Mouse (Mus musculus): ENCODE results near the gene Fpr2. TPM values are rescaled to one million over a fixed set of nuclear protein-coding genes. Genes with fewer than 3 reads are reported as not detected.

Fpr2 gene
- polyA plus RNA-seq, 1 experiment, result 0.18 TPM

DNA sequence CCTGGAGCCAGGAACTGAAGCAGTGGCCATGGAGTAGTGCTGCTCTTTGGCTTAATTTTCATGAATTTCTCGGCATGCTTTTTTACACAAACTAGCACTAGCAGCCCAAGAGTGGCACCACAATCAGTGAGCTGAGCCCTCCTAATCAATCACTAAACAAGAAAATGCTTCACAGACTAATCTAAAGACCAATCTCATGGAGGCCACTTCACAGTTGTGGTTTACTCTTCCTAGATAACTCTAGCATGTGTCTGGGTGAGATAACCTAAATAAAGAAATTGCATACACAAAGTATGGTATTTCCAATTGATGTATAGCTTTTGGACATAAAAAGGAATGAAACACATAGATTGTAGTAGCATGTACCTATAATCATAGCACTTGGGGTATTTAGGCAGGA lies 8.3 kb upstream of the Fpr2 start:
- no peaks in the 10 kb centered on the region for H3K4me1 ChIP-seq (replicated peaks; ENCODE audit: control insufficient read depth, insufficient read depth, low read length)
- no peak overlapping the region for H3K27ac ChIP-seq (ENCODE audit: control insufficient read depth, insufficient read depth, low read length)
- TF ChIP-seq POLR2A (IDR thresholded peaks at IDR 0.05; ENCODE audit: control insufficient read depth, extremely low read depth, insufficient read depth, low read length, poor library complexity) (no peak), CTCF (IDR thresholded peaks at IDR 0.05; ENCODE audit: borderline replicate concordance, control insufficient read depth, extremely low read depth, insufficient read depth, low read length, poor library complexity) (no peak)
- no peaks in the 10 kb centered on the region for H3K36me3 ChIP-seq (ENCODE audit: control insufficient read depth, insufficient read depth, low read length)
- H3K4me3 ChIP-seq (ENCODE audit: control insufficient read depth, insufficient read depth, low read length), result no peak overlapping the region
- no peaks in the 10 kb centered on the region for H3K27me3 ChIP-seq (ENCODE audit: control insufficient read depth, insufficient read depth, low read length)
- DNase-seq, result no peak
- 100% methylated on average over 1 of the region's 1 CpGs for WGBS

DNA sequence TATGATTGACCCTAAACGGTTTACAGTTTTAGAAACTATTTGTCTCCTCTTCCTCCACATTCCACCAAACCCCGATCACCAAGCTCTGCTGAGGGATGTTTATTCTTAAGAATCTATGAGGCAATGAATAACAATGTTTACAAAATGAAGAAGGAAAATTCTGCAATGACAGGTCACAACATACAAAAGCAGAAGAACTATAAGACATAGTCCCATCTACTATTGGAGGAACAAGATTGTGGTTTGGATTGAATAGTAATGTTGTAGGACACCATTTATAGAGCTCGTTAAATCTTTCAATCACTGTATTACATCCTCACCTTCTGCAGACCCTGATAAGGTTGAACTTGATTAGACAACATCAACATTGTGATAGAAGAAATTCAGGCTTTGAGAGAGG lies 5.0 kb upstream of the Fpr2 start:
- no peak overlapping the region for H3K4me3 ChIP-seq (ENCODE audit: control insufficient read depth, insufficient read depth, low read length)
- no peaks in the 10 kb centered on the region for H3K36me3 ChIP-seq (ENCODE audit: control insufficient read depth, insufficient read depth, low read length)
- DNase-seq, result no peak
- no peaks in the 10 kb centered on the region for H3K4me1 ChIP-seq (replicated peaks; ENCODE audit: control insufficient read depth, insufficient read depth, low read length)
- H3K27me3 ChIP-seq (ENCODE audit: control insufficient read depth, insufficient read depth, low read length), result no peaks in the 10 kb centered on the region
- H3K27ac ChIP-seq (ENCODE audit: control insufficient read depth, insufficient read depth, low read length), result no peak overlapping the region
- TF ChIP-seq POLR2A (IDR thresholded peaks at IDR 0.05; ENCODE audit: control insufficient read depth, extremely low read depth, insufficient read depth, low read length, poor library complexity), result no peak
- TF ChIP-seq CTCF (IDR thresholded peaks at IDR 0.05; ENCODE audit: borderline replicate concordance, control insufficient read depth, extremely low read depth, insufficient read depth, low read length, poor library complexity), result no peak
- 97% methylated on average over 3 of the region's 3 CpGs for WGBS

DNA sequence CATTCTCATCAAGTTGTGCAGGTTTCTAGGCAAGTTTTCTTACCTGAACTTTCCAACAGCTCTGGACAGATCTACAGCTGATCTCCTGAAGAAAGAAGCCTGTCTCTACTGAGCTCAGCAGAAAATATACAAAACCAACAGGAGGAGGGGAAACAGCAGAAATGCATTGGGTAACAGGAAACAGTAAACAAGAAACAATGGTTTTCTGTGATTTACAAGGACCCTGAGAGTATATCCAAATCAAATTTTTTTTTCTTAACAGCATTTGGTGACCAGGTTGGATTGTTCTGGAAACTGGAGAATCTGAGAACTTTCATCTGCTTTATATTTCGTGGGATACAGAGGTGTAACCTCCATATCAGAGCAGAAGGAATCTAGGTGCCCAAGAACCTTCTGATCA lies 3.8 kb upstream of the Fpr2 start, which contains the start of gene Fpr1:
Fpr1 (minus strand) TSS at position 101 of the 400 bp plus-strand sequence.
- no peaks in the 10 kb centered on the region for H3K36me3 ChIP-seq (ENCODE audit: control insufficient read depth, insufficient read depth, low read length)
- WGBS, result 83% methylated on average over 1 of the region's 1 CpGs
- no peak for TF ChIP-seq CTCF (IDR thresholded peaks at IDR 0.05; ENCODE audit: borderline replicate concordance, control insufficient read depth, extremely low read depth, insufficient read depth, low read length, poor library complexity)
- no peaks in the 10 kb centered on the region for H3K4me1 ChIP-seq (replicated peaks; ENCODE audit: control insufficient read depth, insufficient read depth, low read length)
- H3K27ac ChIP-seq (ENCODE audit: control insufficient read depth, insufficient read depth, low read length), result no peak within 1 kb of the TSS
- H3K27me3 ChIP-seq (ENCODE audit: control insufficient read depth, insufficient read depth, low read length), result no peaks in the 10 kb centered on the region
- no peak for DNase-seq
- H3K4me3 ChIP-seq (ENCODE audit: control insufficient read depth, insufficient read depth, low read length), result no peak within 1 kb of the TSS

DNA sequence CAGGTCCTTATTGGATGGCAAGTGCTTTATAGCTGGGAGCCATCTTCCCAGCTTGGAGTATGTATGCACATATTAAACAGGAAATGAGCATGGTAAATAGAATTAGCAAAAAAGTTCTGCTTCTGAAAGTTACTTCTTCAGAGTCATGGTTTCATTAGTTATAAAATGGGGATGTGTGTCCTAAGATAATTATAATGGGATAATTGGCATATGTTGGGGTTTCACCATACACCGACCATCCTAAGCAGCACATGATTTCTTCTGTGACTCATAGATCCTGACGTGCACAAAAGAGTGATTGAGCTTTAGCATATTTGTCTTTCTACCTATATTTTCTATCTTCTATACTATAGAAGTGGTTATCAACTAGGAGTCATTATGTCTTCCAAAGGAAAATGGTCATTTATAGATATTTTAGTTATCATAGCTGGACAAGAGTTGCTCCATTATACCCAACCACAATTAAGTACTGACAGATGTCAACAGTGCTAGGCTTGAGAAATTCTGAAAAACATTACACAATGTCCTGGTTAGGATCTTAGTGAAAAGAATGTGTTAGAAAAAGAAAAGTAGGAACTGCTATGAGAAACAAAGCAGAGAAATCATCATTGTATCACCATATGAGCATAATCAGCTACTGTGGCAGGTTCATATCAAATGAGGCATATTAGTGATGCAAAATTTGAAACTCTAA lies 2.3 kb downstream of the Fpr2 start:
- H3K27ac ChIP-seq (ENCODE audit: control insufficient read depth, insufficient read depth, low read length), result no peak overlapping the region
- H3K4me1 ChIP-seq (replicated peaks; ENCODE audit: control insufficient read depth, insufficient read depth, low read length), result no peaks in the 10 kb centered on the region
- DNase-seq, result no peak
- no peaks in the 10 kb centered on the region for H3K36me3 ChIP-seq (ENCODE audit: control insufficient read depth, insufficient read depth, low read length)
- no peaks in the 10 kb centered on the region for H3K27me3 ChIP-seq (ENCODE audit: control insufficient read depth, insufficient read depth, low read length)
- H3K4me3 ChIP-seq (ENCODE audit: control insufficient read depth, insufficient read depth, low read length), result no peak overlapping the region
- 97% methylated on average over 2 of the region's 2 CpGs for WGBS
- TF ChIP-seq POLR2A (IDR thresholded peaks at IDR 0.05; ENCODE audit: control insufficient read depth, extremely low read depth, insufficient read depth, low read length, poor library complexity), result no peak
- no peak for TF ChIP-seq CTCF (IDR thresholded peaks at IDR 0.05; ENCODE audit: borderline replicate concordance, control insufficient read depth, extremely low read depth, insufficient read depth, low read length, poor library complexity)

DNA sequence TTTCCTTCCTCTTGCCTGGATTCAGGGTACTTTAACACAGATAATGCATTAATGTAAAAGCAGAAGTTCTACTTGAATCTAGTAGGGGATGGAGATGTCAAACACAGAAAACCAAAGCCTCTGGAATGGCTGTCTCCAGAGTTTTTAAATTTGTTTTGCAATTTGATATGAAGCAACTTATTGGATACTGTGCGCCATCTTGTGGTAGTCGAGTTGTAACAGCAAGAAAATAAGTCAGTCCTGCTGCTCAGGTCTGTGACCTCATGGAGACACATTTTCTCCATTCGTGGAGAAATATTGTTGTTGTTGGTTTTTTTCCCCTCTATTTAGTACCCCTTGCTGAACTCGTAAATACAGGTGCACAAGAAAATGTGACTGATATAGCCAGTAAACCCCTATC lies 8.4 kb downstream of the Fpr2 start:
- TF ChIP-seq CTCF (IDR thresholded peaks at IDR 0.05; ENCODE audit: borderline replicate concordance, control insufficient read depth, extremely low read depth, insufficient read depth, low read length, poor library complexity) (no peak), POLR2A (IDR thresholded peaks at IDR 0.05; ENCODE audit: control insufficient read depth, extremely low read depth, insufficient read depth, low read length, poor library complexity) (no peak)
- 2% methylated on average over 4 of the region's 4 CpGs for WGBS
- no peak overlapping the region for H3K4me3 ChIP-seq (ENCODE audit: control insufficient read depth, insufficient read depth, low read length)
- H3K27me3 ChIP-seq (ENCODE audit: control insufficient read depth, insufficient read depth, low read length), result no peaks in the 10 kb centered on the region
- no peak overlapping the region for H3K27ac ChIP-seq (ENCODE audit: control insufficient read depth, insufficient read depth, low read length)
- DNase-seq, result peak; percentile 26
- H3K36me3 ChIP-seq (ENCODE audit: control insufficient read depth, insufficient read depth, low read length), result no peaks in the 10 kb centered on the region
- H3K4me1 ChIP-seq (replicated peaks; ENCODE audit: control insufficient read depth, insufficient read depth, low read length), result no peaks in the 10 kb centered on the region

DNA sequence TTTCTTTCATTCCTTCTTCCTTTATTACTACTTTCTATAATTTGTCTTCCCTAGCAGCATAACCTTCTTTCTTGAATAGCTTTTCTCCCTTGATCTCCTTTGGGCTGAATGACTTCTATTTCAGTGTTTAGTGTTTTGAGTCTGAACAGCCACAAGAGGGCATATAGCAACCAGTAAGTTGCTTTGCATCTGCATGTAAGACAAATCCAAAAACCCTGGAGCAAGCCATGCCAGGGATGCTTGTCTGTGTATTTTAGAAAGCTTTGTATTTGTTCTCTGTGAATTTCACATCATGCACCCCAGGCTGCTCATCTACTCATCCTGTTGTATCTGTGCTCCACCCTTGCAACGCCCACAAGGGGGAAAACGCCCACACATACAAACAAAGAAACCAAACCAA lies 11.6 kb downstream of the Fpr2 start:
- WGBS, result 94% methylated on average over 2 of the region's 2 CpGs
- Histone ChIP-seq H3K27ac (ENCODE audit: control insufficient read depth, insufficient read depth, low read length) (no peak overlapping the region), H3K27me3 (ENCODE audit: control insufficient read depth, insufficient read depth, low read length) (no peaks in the 10 kb centered on the region), H3K36me3 (ENCODE audit: control insufficient read depth, insufficient read depth, low read length) (no peaks in the 10 kb centered on the region), H3K4me3 (ENCODE audit: control insufficient read depth, insufficient read depth, low read length) (no peak overlapping the region), H3K4me1 (replicated peaks; ENCODE audit: control insufficient read depth, insufficient read depth, low read length) (no peaks in the 10 kb centered on the region)
- TF ChIP-seq CTCF (IDR thresholded peaks at IDR 0.05; ENCODE audit: borderline replicate concordance, control insufficient read depth, extremely low read depth, insufficient read depth, low read length, poor library complexity), result no peak
- TF ChIP-seq POLR2A (IDR thresholded peaks at IDR 0.05; ENCODE audit: control insufficient read depth, extremely low read depth, insufficient read depth, low read length, poor library complexity), result no peak
- DNase-seq, result no peak

DNA sequence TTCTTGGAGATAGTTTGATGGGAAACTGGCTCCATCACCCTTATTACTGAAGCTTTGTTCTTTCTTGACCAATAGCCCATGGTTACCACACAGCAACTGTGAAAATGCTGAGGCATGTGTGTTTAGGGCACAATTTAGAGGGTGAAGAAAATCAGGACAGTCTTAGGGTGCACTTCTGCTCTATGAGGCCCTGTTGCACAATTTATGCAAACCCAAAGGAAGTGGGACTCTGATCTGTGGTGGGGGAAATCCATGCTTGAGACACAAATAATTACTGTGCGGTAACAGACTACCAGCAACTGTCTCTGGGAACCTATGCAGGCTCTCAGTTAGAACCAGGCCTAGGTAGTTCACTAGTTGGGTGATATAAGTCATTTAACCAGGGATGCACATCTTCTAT lies 13.1 kb downstream of the Fpr2 start:
- TF ChIP-seq CTCF (IDR thresholded peaks at IDR 0.05; ENCODE audit: borderline replicate concordance, control insufficient read depth, extremely low read depth, insufficient read depth, low read length, poor library complexity), result no peak
- TF ChIP-seq POLR2A (IDR thresholded peaks at IDR 0.05; ENCODE audit: control insufficient read depth, extremely low read depth, insufficient read depth, low read length, poor library complexity), result no peak
- 5% methylated on average over 1 of the region's 1 CpGs for WGBS
- no peaks in the 10 kb centered on the region for H3K4me1 ChIP-seq (replicated peaks; ENCODE audit: control insufficient read depth, insufficient read depth, low read length)
- no peak overlapping the region for H3K4me3 ChIP-seq (ENCODE audit: control insufficient read depth, insufficient read depth, low read length)
- no peaks in the 10 kb centered on the region for H3K27me3 ChIP-seq (ENCODE audit: control insufficient read depth, insufficient read depth, low read length)
- no peak for DNase-seq
- no peak overlapping the region for H3K27ac ChIP-seq (ENCODE audit: control insufficient read depth, insufficient read depth, low read length)
- H3K36me3 ChIP-seq (ENCODE audit: control insufficient read depth, insufficient read depth, low read length), result no peaks in the 10 kb centered on the region

Measured in thymus, adult 2 months (tissue).